Mouse (Mus musculus) heart, postnatal 36 days (tissue): ENCODE data around the gene Arhgef28. TPM values are rescaled to one million over a fixed set of nuclear protein-coding genes. Genes with fewer than 3 reads are reported as not detected.

ENCODE experiments used
- DNase-seq, 2 experiments: peaks; one replicate each; pipeline ENCODE4 v3.0.0; 2021 to 2022
- intact Hi-C: fragments of 180-260 bp; cut with DNase I; formaldehyde crosslinking; loops from one replicate; pipeline ENCODE4 v1.15.1; 2025
- total RNA-seq, 2 experiments: library from RNA; stranded (reverse); gene quantifications; 2 replicates each; pipeline ENCODE4 v1.2.3; 2021

Arhgef28 gene
- total RNA-seq, 2 experiments from 2014 or later = 4.5 to 4.9 TPM

GRCm38 (mm10) chr13:97883629-97884028, 322.6 kb downstream of the Arhgef28 start:
- intact Hi-C loops = no loop called here
- no peak for DNase-seq

- no peak for DNase-seq
- intact Hi-C loops = no loop called here
Measured at GRCm38 (mm10) chr13:97876450-97876849, 329.8 kb downstream of the Arhgef28 start.

GRCm38 (mm10) chr13:97876031-97876430, 330.2 kb downstream of the Arhgef28 start:
- DNase-seq = no peak
- intact Hi-C loops = no loop called here

- DNase-seq = no peak
Measured at GRCm38 (mm10) chr13:97869428-97869827, 336.8 kb downstream of the Arhgef28 start.

GRCm38 (mm10) chr13:97867322-97867962, 338.8 kb downstream of the Arhgef28 start:
- intact Hi-C loops = no loop called here
- DNase-seq = peak; percentile 6 to 19

More at GRCm38 (mm10) chr13:97869428-97869827, 336.8 kb downstream of the Arhgef28 start:
- intact Hi-C loops = no loop called here

GRCm38 (mm10) chr13:97859071-97859470, 347.2 kb downstream of the Arhgef28 start:
- intact Hi-C loops = loop anchor here (5.0 kb wide), 4 partner anchors 53 to 622 kb away; no protein-coding TSS in a partner anchor

GRCm38 (mm10) chr13:97857860-97858259, 348.4 kb downstream of the Arhgef28 start:
- intact Hi-C loops = loop anchor here (5.0 kb wide), 4 partner anchors 54 to 621 kb away; no protein-coding TSS in a partner anchor
- no peak for DNase-seq

More at GRCm38 (mm10) chr13:97859071-97859470, 347.2 kb downstream of the Arhgef28 start:
- peak; percentile 53 to 55 for DNase-seq

GRCm38 (mm10) chr13:97853356-97853968, 352.8 kb downstream of the Arhgef28 start:
- peak; percentile 62 to 70 for DNase-seq
- intact Hi-C loops = no loop called here

Other genes with a start within 250 kb of the Arhgef28 start
- 1 to 10 TPM; 5.2 to 6.6 TPM for gene Utp15, start 56.6 kb upstream of the Arhgef28 start, total RNA-seq
- 10 to 100 TPM; 36.4 to 39.9 TPM for gene Ankra2, start 56.6 kb upstream of the Arhgef28 start, total RNA-seq
- gene Gm21976, start 73.4 kb upstream of the Arhgef28 start, total RNA-seq = not detected
- 100 to 1,000 TPM; 212 to 214 TPM for gene Btf3, start 110.6 kb upstream of the Arhgef28 start, total RNA-seq
- under 1 TPM; 0.05 to 0.08 TPM for gene Foxd1, start 147.8 kb upstream of the Arhgef28 start, total RNA-seq